In the genomic region with DNA sequence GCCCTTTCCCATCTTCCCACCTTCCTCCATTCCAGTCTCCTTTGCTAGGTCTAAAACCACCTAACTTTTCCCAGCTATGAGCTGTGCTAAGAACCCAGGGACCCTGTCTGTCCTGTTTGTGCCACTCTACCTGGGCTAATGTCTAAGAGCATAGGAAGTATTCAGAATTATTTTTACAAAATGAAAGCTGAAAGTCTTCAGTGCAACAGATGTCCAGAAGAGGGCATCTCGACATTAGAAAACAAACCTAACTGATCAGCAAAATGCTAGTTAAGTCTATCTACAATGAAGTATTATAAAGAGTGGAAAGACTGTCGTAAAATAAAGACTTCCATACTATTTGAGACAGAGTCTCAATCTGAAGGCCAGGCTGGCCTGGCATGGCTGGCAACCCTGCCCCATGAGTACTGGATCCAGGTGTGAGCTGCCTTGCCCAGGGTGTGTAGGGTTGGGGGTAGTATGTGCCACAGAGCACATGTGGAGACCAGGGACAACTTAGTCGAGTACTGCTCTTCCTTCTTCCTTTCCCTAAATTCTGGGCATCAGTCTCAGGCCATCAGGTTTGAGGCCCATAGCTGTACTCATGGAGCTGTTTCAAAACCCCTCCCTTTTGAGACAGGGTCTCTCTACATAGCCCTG, we compare ENCODE assay signal across 9 mouse cellular contexts. TPM values are rescaled to one million over a fixed set of nuclear protein-coding genes. Genes with fewer than 3 reads are reported as not detected.
A peak's percentile ranks its signal among the peaks of the same experiment; 100 is the strongest.
DNase-seq lines count a peak whose midpoint lies in the region; TF ChIP-seq lines count a peak whose summit lies in the region.
"Had no signal": no experiment of that assay in that cellular context is flagged by ENCODE, and none has a peak within 500 bp of the region (broad histone marks: within the 10 kb centered on the region; RNA-seq: fewer than 3 reads in every experiment).

No protein-coding gene starts in this region.

- no peaks in the 10 kb centered on the region for H3K4me1 ChIP-seq in lung, adult 2 months (ENCODE audit: control insufficient read depth, insufficient read depth, low read length)
- H3K4me1 ChIP-seq: lung, embryonic 15.5 days had no signal

- no peak overlapping the region for H3K4me3 ChIP-seq in left cerebral cortex, adult 2 months
- no peak overlapping the region for H3K4me3 ChIP-seq in lung, adult 2 months (replicated peaks; ENCODE audit: extremely low read depth, low read depth, low read length)
- H3K4me3 ChIP-seq: lung, embryonic 15.5 days had no signal

- no peak for TF ChIP-seq POLR2A in lung, adult 2 months (IDR thresholded peaks at IDR 0.05; ENCODE audit: borderline replicate concordance, extremely low read depth, low read depth, low read length)

- WGBS in lung, adult 2 months = 43% methylated on average over 3 of the region's 3 CpGs

- TF ChIP-seq CTCF in left cerebral cortex, adult 2 months (IDR thresholded peaks at IDR 0.05) = peak; percentile 72
- peak; percentile 15; the same call in 1 of the 2 replicates for TF ChIP-seq CTCF in lung, adult 2 months (IDR thresholded peaks at IDR 0.05; ENCODE audit: insufficient read depth, low read length)

- intact Hi-C loops in left cerebral cortex, adult 2 months (cut with DNase I) = no loop called here

- no peak overlapping the region for H3K27ac ChIP-seq in left cerebral cortex, adult 2 months
- H3K27ac ChIP-seq: lung, embryonic 15.5 days had no signal

- DNase-seq in adrenal gland, postnatal 14 days = peak; percentile 37
- no peak for DNase-seq in adrenal gland, postnatal 4 days (ENCODE audit: low spot score in 2 of 2)
- DNase-seq in left cerebral cortex, adult 2 months (ENCODE audit: extremely low spot score in 1 of 2, low spot score in 2 of 2) = no peak
- DNase-seq in left cerebral cortex, adult 11 months (ENCODE audit: low spot score) = no peak
- DNase-seq in embryo, embryonic 10.5 days (ENCODE audit: low spot score) = peak; percentile 57
- no peak for DNase-seq in lung, adult 2 months
- peak; percentile 54 for DNase-seq in thymus, postnatal 0 days (ENCODE audit: low spot score)
- DNase-seq in gastrocnemius, adult 8-10 months (ENCODE audit: low spot score in 2 of 2) = no peak

RNA-seq across cellular contexts. Expression of gene Mfsd4b1, which starts 28.3 kb away (rescaled TPM):
- total RNA-seq in adrenal gland, postnatal 14 days (2021) = 4.1 and 6.8 TPM in 2 replicates
- 1 to 10 TPM; 1.7 to 2.8 TPM for total RNA-seq in adrenal gland, postnatal 4 days (2021)
- total RNA-seq in left cerebral cortex, adult 2 months (2021) = 1 to 10 TPM; 1.4 to 1.7 TPM
- 0.96 and 1.1 TPM in 2 replicates for polyA plus RNA-seq in lung, adult 2 months (2012; rRNA removed)
- polyA plus RNA-seq in thymus, postnatal 0 days (2015; fragmentation: Nextera tagmentation; extraction: Ambion mirVana) = 0.39 and 0.42 TPM in 2 replicates
- total RNA-seq in gastrocnemius, adult 8-10 months (2022) = 1 to 10 TPM; 1.8 to 2.6 (median 2.2) TPM

Comparison
In these comparisons a context has a peak if more than half of its experiments do, and no peak if none do; other contexts are left out.
1. DNase-seq: peak in adrenal gland, postnatal 14 days (single experiment), embryo, embryonic 10.5 days (single experiment) and thymus, postnatal 0 days (single experiment); none in adrenal gland, postnatal 4 days (0 of 2), left cerebral cortex, adult 2 months (0 of 2), left cerebral cortex, adult 11 months (single experiment), lung, adult 2 months (single experiment) and gastrocnemius, adult 8-10 months (0 of 2).